Mouse (Mus musculus) hindbrain, postnatal 0 days (tissue): ENCODE measurements at regions not wholly inside any gene's neighbourhood (a gene's known extent, or its start where the extent isn't known, plus 50 kb on each side); places are given as distances from the start of the nearest gene placed in this dataset.
"Not testable (repeated sequence)": the region's sequence is repeated elsewhere in the genome, so short reads cannot be mapped to it uniquely, and the experiment has no call there.

ENCODE experiments used
- ATAC-seq: fragments of 200-750 bp; cut with Nextera tagmentation; 2 replicates; pipeline ENCODE4 v1.8.0; 2017; ENCODE audit warnings: mild to moderate bottlenecking, moderate TSS enrichment, moderate library complexity
- DNase-seq: peaks from one replicate; pipeline ENCODE4 v3.0.0-alpha.2; 2015; ENCODE audit warnings: low spot score
- H3K27ac ChIP-seq: fragments of 300-500 bp; sonication (generic); 2 replicates; pipeline ENCODE4 v1.5.1; 2014; ENCODE audit warnings: mild to moderate bottlenecking
- H3K27me3 ChIP-seq: fragments of 300-500 bp; sonication (generic); 2 replicates; pipeline ENCODE4 v1.6.1; 2014; ENCODE audit warnings: low read length, mixed read lengths; ENCODE audit not compliant: insufficient read depth
- H3K36me3 ChIP-seq: fragments of 300-500 bp; sonication (generic); 2 replicates; pipeline ENCODE4 v1.6.1; 2014; ENCODE audit warnings: low read length, mixed read lengths; ENCODE audit not compliant: insufficient read depth
- H3K4me1 ChIP-seq: fragments of 300-500 bp; sonication (generic); 2 replicates; pipeline ENCODE4 v1.6.1; 2014; ENCODE audit warnings: antibody characterized with exemption, low read length, mixed read lengths; ENCODE audit not compliant: insufficient read depth
- H3K4me2 ChIP-seq: fragments of 300-500 bp; sonication (generic); 2 replicates; pipeline ENCODE4 v1.6.1; 2014; ENCODE audit warnings: low read depth, mild to moderate bottlenecking, low read length, moderate library complexity, mixed read lengths
- H3K4me3 ChIP-seq: fragments of 300-500 bp; sonication (generic); 2 replicates; pipeline ENCODE4 v1.5.1; 2014; ENCODE audit warnings: low read length
- H3K9ac ChIP-seq: fragments of 300-500 bp; sonication (generic); replicated peaks from 2 replicates; pipeline ENCODE4 v1.6.1; 2014; ENCODE audit warnings: mild to moderate bottlenecking, low read length, moderate library complexity, mixed read lengths
- H3K9me3 ChIP-seq: fragments of 300-500 bp; sonication (generic); 2 replicates; pipeline ENCODE4 v1.6.1; 2016; ENCODE audit warnings: low read length, mixed read lengths
- CTCF ChIP-seq: IDR thresholded peaks from 2 replicates; pipeline ENCODE4 v1.5.1; 2016; ENCODE audit warnings: antibody characterized with exemption, control low read depth, low read depth
- WGBS: fragments of 180-500 bp; shearing (Covaris S2); extraction: QIAGEN DNeasy Blood & Tissue Kit; methylation state at CpG from one replicate; pipeline ENCODE4 v1.1.7; 2014; 5-methylcytosine and 5-hydroxymethylcytosine counted together

DNA sequence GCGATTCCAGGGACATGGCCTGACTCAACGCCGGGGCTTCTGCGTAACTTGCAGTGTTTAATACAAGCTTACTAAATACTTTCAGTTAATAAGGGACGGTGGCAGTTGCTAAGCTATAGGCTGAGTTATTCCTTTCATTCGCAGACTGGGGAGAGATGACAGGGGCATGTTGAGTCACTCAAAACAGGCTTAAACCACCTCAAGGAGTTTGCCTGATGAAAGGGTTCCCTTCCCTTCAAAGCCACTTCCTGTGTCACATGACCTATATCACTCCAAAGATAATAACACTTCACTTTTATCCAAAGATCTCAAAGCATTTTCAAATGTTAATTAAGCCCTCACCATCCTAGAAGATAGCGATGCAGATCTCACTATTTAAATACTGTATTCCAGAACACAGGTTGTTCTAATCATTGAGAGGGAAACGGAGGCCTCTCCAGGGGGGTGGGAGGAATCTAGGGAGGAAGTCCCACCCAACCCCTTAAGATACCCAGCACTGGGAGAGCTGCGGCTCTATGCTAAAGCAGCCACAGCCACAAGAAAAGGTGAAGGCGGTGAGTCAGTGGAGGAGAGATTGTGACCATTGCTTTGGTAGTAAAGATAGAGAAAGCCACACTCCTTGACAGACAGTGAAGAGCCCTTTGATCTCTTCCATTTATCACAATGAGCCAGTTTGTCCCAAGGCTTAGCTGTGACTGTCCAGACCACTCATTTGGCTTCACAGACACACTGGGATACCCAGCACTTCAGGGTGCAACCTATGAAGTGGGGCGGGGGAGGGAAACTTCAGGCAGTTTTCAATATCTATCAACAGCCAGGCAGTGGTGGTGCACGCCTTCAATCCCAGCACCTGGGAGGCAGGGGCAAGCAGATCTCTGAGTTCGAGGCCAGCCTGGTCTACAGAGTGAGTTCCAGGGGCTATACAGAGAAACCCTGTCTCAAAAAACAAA is 182.0 kb upstream of the Cdkn3 start:
- no peaks in the 10 kb centered on the region for H3K4me1 ChIP-seq
- no peak overlapping the region for H3K27ac ChIP-seq
- no peak overlapping the region for H3K4me3 ChIP-seq
- H3K9me3 ChIP-seq: no peaks in the 10 kb centered on the region
- WGBS: 60% methylated on average over 13 of the region's 13 CpGs
- ATAC-seq: no peak
- no peak overlapping the region for H3K9ac ChIP-seq
- H3K4me2 ChIP-seq: no peak overlapping the region
- DNase-seq: no peak
- TF ChIP-seq CTCF: no peak
- H3K36me3 ChIP-seq: no peaks in the 10 kb centered on the region
- no peaks in the 10 kb centered on the region for H3K27me3 ChIP-seq

DNA sequence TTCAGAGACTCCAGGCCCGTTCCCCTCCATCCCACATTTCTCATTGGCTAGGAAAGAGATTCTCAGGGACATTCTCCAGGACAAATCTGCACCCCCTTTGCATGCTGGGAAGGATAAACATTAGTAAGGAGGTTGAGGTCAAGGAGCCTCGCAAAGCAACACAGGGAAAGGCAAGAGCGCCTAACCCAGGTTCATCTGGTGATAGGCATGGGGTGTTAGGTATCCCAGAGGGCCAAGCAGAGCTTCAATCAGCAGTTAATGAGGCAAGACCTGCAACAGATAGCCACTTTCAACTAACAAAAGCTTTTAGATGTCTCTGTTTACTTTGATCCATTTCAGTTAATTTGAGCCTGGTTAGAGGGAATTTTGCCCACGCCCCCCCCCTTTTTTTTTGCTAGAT is 184.5 kb upstream of the Cdkn3 start:
- H3K27me3 ChIP-seq: no peaks in the 10 kb centered on the region
- no peaks in the 10 kb centered on the region for H3K36me3 ChIP-seq
- no peaks in the 10 kb centered on the region for H3K9me3 ChIP-seq
- no peak for ATAC-seq
- TF ChIP-seq CTCF: no peak
- no peak for DNase-seq
- no peak overlapping the region for H3K27ac ChIP-seq
- no peaks in the 10 kb centered on the region for H3K4me1 ChIP-seq
- 70% methylated on average over 4 of the region's 4 CpGs for WGBS
- H3K4me3 ChIP-seq: no peak overlapping the region
- H3K4me2 ChIP-seq: no peak overlapping the region
- no peak overlapping the region for H3K9ac ChIP-seq

DNA sequence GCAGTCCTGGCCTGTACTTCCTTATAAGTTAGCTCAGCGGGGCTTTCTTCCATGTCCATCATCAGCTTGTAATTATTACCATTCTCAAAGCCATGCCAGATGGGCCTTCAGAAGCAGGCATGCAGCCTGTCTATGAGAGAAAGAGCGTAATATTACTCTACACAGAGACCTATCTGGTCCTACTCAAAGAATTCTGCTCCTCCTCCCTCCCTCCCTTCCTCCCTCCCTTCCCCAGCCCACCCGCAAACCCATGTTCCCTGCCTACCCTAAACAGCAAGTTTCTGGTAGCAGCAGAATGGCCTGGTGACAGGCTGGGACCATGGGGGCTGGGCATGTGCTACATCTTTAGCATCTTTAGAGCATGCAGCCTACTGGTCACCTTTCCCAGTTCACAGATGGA is 184.9 kb upstream of the Cdkn3 start:
- Histone ChIP-seq H3K36me3 (no peaks in the 10 kb centered on the region), H3K4me3 (no peak overlapping the region), H3K27me3 (no peaks in the 10 kb centered on the region), H3K9me3 (no peaks in the 10 kb centered on the region), H3K27ac (no peak overlapping the region), H3K4me2 (no peak overlapping the region), H3K9ac (no peak overlapping the region), H3K4me1 (no peaks in the 10 kb centered on the region)
- no peak for TF ChIP-seq CTCF
- no peak for DNase-seq
- 74% methylated on average over 3 of the region's 3 CpGs for WGBS
- ATAC-seq: no peak

DNA sequence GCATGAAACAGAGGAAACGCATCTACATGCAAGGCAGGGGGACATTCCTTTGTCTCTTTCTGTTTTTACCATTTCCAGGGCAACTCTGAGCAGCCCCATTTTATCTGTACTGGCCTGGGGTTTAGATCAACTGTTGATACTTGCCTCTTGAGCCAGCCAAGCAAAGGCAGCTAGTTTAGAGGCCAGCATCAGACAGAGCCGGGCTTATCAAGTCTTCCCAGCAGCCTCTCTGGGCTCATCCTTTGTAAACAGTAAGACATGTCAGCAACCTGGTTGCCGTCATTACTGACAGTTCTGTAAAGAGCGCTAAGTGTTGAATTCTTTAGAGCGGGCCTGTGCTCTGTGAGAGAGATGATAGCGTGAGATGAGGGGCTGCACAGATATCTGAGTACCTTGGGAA is 182.9 kb upstream of the Bmp4 start:
- WGBS: 61% methylated on average over 6 of the region's 6 CpGs
- H3K36me3 ChIP-seq: no peaks in the 10 kb centered on the region
- no peak for TF ChIP-seq CTCF
- H3K27me3 ChIP-seq: no peaks in the 10 kb centered on the region
- H3K4me3 ChIP-seq: no peak overlapping the region
- no peak overlapping the region for H3K4me2 ChIP-seq
- ATAC-seq: no peak
- no peak for DNase-seq
- no peak overlapping the region for H3K27ac ChIP-seq
- no peaks in the 10 kb centered on the region for H3K9me3 ChIP-seq
- no peak overlapping the region for H3K9ac ChIP-seq
- no peaks in the 10 kb centered on the region for H3K4me1 ChIP-seq

DNA sequence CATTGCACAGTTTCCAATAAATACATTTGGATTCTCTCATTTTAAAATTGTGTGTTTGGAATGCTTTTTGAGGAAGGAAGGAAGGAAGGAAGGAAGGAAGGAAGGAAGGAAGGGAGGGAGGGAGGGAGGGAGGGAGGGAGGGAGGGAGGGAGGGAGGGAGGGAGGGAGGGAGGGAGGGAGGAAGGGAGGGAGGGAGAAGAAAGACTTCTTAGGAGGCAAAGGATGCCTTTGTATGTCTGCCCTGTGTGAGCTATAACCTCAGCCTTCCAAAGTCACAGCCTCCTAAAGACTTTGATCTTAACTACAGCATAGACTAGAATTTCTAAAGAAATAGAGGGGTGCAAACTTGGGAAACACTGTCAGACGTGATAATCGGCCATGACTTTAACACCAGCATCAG is 182.5 kb upstream of the Bmp4 start:
- ATAC-seq, H3K27ac ChIP-seq, H3K9me3 ChIP-seq, H3K9ac ChIP-seq, H3K4me1 ChIP-seq, H3K36me3 ChIP-seq, H3K4me3 ChIP-seq, H3K27me3 ChIP-seq, H3K4me2 ChIP-seq, DNase-seq: not testable (repeated sequence)
- 76% methylated on average over 2 of the region's 2 CpGs for WGBS

DNA sequence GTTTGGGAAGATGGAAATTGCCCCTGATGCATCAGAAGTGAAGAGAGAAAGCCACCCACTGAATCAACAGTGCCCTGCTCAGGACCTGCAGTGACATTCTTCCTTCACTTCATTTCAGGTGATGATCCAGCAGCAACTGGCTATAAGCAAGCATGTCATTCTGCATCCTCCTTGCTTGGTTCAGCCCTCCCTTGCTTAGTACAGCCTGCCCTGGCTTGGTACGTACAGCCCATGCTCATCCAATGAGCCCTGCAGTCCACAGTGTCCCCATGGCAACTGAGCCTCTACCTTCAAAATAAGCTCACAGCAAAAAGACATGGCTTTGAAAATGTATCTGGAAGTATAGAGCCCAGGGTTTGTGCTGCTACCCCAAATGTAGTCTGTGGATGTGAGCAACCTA is 181.4 kb upstream of the Bmp4 start:
- no peaks in the 10 kb centered on the region for H3K27me3 ChIP-seq
- no peak overlapping the region for H3K4me3 ChIP-seq
- DNase-seq (peak; percentile 13), ATAC-seq (peak; percentile 72; the same call in 1 of the 2 replicates)
- 58% methylated on average over 1 of the region's 1 CpGs for whole genome bisulfite sequencing
- no peaks in the 10 kb centered on the region for H3K36me3 ChIP-seq
- H3K9ac ChIP-seq: no peak overlapping the region
- H3K27ac ChIP-seq: no peak overlapping the region
- no peaks in the 10 kb centered on the region for H3K9me3 ChIP-seq
- no peak overlapping the region for H3K4me2 ChIP-seq
- no peaks in the 10 kb centered on the region for H3K4me1 ChIP-seq
- TF ChIP-seq CTCF: no peak

DNA sequence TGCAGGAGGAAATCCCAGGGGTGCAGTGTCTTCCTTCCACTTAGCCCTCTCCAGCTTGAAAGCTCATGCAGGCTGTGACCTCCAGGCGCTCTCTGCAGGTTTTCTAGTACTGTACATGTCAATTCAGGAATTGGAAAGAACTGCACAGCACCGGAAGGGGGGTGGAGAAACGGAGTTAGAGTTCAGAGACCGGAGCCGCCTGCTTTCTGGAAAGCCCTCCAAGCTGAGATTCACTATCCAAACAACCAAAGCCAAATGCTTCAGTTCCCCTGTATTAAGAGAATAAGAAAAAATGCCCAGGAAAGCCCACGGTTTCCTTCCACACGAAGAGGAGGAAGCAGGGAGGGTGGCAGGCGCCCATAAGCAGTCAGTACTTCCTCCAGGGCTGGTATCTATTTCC is 178.8 kb upstream of the Bmp4 start:
- no peak for TF ChIP-seq CTCF
- no peak overlapping the region for H3K4me3 ChIP-seq
- 78% methylated on average over 8 of the region's 8 CpGs for WGBS
- no peaks in the 10 kb centered on the region for H3K27me3 ChIP-seq
- ATAC-seq: no peak
- DNase-seq: no peak
- no peaks in the 10 kb centered on the region for H3K9me3 ChIP-seq
- no peaks in the 10 kb centered on the region for H3K36me3 ChIP-seq
- H3K4me2 ChIP-seq: no peak overlapping the region
- H3K4me1 ChIP-seq: no peaks in the 10 kb centered on the region
- H3K27ac ChIP-seq: no peak overlapping the region
- H3K9ac ChIP-seq: no peak overlapping the region
